Mouse (Mus musculus): ENCODE data around the gene Chpf2. TPM values are rescaled to one million over a fixed set of nuclear protein-coding genes. Genes with fewer than 3 reads are reported as not detected.

Chpf2 gene
- polyA plus RNA-seq, 1 experiment from 2014 or later, result 19.3 TPM

DNA sequence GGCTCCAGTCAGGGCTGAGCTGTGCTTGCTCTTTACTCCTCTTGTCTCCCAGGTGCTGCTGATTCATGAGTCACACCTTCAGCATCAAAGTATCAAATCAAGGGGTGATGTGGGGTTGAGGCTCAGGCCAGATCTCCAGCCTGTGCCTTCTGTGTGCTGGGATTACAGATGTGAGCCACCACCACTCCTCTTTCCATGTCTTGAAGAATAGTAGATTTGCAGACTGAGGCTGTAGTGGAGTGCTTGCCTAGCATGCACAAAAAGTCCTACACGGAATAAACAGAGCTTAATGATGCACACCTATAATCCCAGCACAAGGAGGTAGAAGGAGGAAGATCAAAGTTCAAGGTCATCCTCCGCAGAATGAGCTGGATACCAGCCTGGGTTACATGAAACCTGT is 29.8 kb upstream of the Chpf2 start, which contains the start of gene 4931409K22Rik:
Gene 4931409K22Rik, minus strand, starts transcription at position 101 of the 400 bp plus-strand sequence.
- 90% methylated on average over 2 of the region's 2 CpGs for WGBS
- H3K4me2 ChIP-seq, result no peak within 1 kb of the TSS

GRCm38 (mm10) chr5:24575948-24576347 is 10.6 kb upstream of the Chpf2 start:
- no peak overlapping the region for H3K27ac ChIP-seq (replicated peaks)
- H3K9ac ChIP-seq (replicated peaks), result peak overlapping the region; percentile 65
- H3K4me3 ChIP-seq (replicated peaks), result peak overlapping the region; percentile 77
- ATAC-seq (ENCODE audit: low FRiP score), result no peak
- peaks cover 42% of the 10 kb centered on the region for H3K36me3 ChIP-seq
- WGBS, result 92% methylated on average over 1 of the region's 1 CpGs
- H3K4me1 ChIP-seq, result peaks cover 24% of the 10 kb centered on the region
- no peaks in the 10 kb centered on the region for H3K27me3 ChIP-seq (replicated peaks)
- H3K4me2 ChIP-seq, result peak overlapping the region; percentile 90
- H3K9me3 ChIP-seq (replicated peaks), result no peaks in the 10 kb centered on the region

More for the DNA sequence above, 29.8 kb upstream of the Chpf2 start, which contains the start of gene 4931409K22Rik:
- H3K9me3 ChIP-seq (replicated peaks), result no peaks in the 10 kb centered on the region
- H3K4me1 ChIP-seq, result peaks cover 6% of the 10 kb centered on the region
- ATAC-seq (ENCODE audit: low FRiP score), result no peak
- H3K36me3 ChIP-seq, result no peaks in the 10 kb centered on the region
- H3K27me3 ChIP-seq (replicated peaks), result no peaks in the 10 kb centered on the region
- H3K27ac ChIP-seq (replicated peaks), result no peak within 1 kb of the TSS
- H3K4me3 ChIP-seq (replicated peaks), result no peak within 1 kb of the TSS
- no peak within 1 kb of the TSS for H3K9ac ChIP-seq (replicated peaks)

GRCm38 (mm10) chr5:24576801-24577182 is 9.7 kb upstream of the Chpf2 start:
- H3K27me3 ChIP-seq (replicated peaks), result no peaks in the 10 kb centered on the region
- peak overlapping the region; percentile 77 for H3K4me3 ChIP-seq (replicated peaks)
- H3K36me3 ChIP-seq, result peaks cover 33% of the 10 kb centered on the region
- no peaks in the 10 kb centered on the region for H3K9me3 ChIP-seq (replicated peaks)
- ATAC-seq (ENCODE audit: low FRiP score), result peak; percentile 32
- H3K9ac ChIP-seq (replicated peaks), result peak overlapping the region; percentile 65
- H3K4me1 ChIP-seq, result peaks cover 24% of the 10 kb centered on the region
- H3K27ac ChIP-seq (replicated peaks), result peak overlapping the region; percentile 83
- under 1% methylated on average over 32 of the region's 32 CpGs for WGBS
- H3K4me2 ChIP-seq, result peak overlapping the region; percentile 90

DNA sequence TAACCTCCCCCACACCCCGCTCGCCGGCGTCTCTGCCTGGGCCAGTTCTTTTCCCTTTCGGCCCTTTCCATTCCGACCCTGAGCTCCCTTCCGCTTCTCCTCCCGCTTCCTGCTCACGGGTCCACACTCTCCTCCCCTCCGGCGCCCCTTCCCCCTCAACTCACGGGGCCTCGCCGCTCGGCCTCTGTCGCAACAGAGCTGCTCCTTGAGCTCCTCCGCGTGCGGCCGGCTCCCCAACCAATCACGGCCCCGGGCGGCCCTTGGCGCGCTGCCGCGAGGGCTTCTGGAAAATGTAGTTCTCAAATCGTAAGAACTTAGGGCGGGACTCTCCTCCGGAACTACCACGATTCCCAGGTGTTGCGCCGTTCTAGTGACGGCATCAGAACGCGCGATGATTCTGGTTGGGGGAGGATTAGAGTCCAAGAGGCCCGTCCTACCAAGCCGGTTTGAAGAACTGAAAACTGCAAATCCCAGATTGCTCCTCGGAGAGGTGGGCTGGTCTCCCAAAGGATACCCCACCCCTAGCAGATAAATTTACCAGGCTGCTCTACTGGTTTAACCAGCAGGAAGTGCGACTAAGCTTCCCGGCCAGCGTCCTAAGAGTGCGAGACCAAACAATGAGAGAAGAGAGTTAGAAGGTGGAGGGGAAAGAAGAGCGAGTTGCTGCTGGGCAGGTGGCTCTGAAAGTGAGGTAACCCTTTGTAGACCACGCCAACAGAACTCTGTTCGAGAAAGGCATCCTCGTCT is 9.2 kb upstream of the Chpf2 start, which contains the start of gene Abcf2:
Gene Abcf2, minus strand, starts transcription at position 285 of the 747 bp plus-strand sequence.
- H3K4me1 ChIP-seq, result peaks cover 24% of the 10 kb centered on the region
- peak within 1 kb of the TSS; percentile 83 for H3K27ac ChIP-seq (replicated peaks)
- peak within 1 kb of the TSS; percentile 77 for H3K4me3 ChIP-seq (replicated peaks)
- under 1% methylated on average over 48 of the region's 48 CpGs for WGBS
- no peaks in the 10 kb centered on the region for H3K27me3 ChIP-seq (replicated peaks)
- ATAC-seq (ENCODE audit: low FRiP score), result peak; percentile 95
- peaks cover 28% of the 10 kb centered on the region for H3K36me3 ChIP-seq
- no peaks in the 10 kb centered on the region for H3K9me3 ChIP-seq (replicated peaks)
- H3K9ac ChIP-seq (replicated peaks), result peak within 1 kb of the TSS; percentile 65
- H3K4me2 ChIP-seq, result peak within 1 kb of the TSS; percentile 90

DNA sequence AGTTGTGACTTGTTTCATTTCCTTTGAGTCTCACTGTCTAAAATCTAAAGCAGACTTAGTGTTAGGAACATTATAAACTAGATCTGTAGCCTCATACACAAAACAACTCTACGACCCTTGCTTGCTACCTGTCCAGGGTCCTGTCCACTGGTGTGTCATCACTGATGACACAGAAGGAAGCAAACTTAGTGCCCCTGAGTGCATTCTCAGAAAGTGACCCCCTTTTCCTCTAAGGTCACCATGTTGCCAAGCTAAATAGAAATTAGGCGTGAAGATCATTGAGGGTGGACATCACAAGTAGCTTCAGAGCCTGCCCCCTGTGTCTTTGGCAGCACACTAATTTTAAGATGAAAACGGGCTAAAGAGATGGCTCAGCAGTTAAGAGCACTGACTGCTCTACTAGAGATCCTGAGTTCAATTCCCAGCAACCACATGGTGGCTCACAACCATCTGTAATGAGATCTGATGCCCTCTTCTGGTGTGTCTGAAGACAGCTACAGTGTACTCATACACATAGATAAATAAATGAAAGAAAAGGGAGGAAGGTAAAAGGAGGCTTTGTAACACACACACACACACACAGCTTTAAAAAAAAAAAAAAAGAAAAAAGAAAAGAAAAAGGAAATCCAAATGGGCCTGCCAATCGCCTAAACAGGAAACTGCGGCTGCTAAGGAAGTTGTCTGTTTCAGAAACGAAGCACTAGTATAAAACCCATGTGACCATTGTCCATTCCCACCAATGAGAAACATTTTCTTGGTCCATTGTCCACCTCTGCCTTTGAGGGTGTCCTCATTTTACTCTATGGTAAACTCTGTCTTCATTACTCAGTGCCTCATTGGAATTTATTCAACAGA is 8.2 kb upstream of the Chpf2 start:
- no peak; the same call in 1 of the 2 replicates for ATAC-seq (ENCODE audit: low FRiP score)
- Histone ChIP-seq H3K4me3 (replicated peaks) (peak overlapping the region; percentile 77), H3K36me3 (peaks cover 18% of the 10 kb centered on the region), H3K9me3 (replicated peaks) (no peaks in the 10 kb centered on the region), H3K27ac (replicated peaks) (peak overlapping the region; percentile 80), H3K27me3 (replicated peaks) (no peaks in the 10 kb centered on the region), H3K4me2 (peak overlapping the region; percentile 90), H3K9ac (replicated peaks) (0 out of 2 replicates have a peak overlapping the region, but pooled peaks have one; percentile 48), H3K4me1 (peaks cover 24% of the 10 kb centered on the region)
- 71% methylated on average over 6 of the region's 6 CpGs for WGBS

- ATAC-seq (ENCODE audit: low FRiP score), result peak; percentile 43; the same call in 1 of the 2 replicates
- H3K4me1 ChIP-seq, result peaks cover 36% of the 10 kb centered on the region
- no peaks in the 10 kb centered on the region for H3K27me3 ChIP-seq (replicated peaks)
- H3K36me3 ChIP-seq, result peaks cover 3% of the 10 kb centered on the region
- H3K4me3 ChIP-seq (replicated peaks), result peak overlapping the region; percentile 78
- WGBS, result 10% methylated on average over 8 of the region's 8 CpGs
- H3K27ac ChIP-seq (replicated peaks), result peak overlapping the region; percentile 85
- H3K9me3 ChIP-seq (replicated peaks), result no peaks in the 10 kb centered on the region
- H3K4me2 ChIP-seq, result peak overlapping the region; percentile 75
- H3K9ac ChIP-seq (replicated peaks), result peak overlapping the region; percentile 87
These were observed 435 bp upstream of the Chpf2 start for GRCm38 (mm10) chr5:24586106-24586505.

DNA sequence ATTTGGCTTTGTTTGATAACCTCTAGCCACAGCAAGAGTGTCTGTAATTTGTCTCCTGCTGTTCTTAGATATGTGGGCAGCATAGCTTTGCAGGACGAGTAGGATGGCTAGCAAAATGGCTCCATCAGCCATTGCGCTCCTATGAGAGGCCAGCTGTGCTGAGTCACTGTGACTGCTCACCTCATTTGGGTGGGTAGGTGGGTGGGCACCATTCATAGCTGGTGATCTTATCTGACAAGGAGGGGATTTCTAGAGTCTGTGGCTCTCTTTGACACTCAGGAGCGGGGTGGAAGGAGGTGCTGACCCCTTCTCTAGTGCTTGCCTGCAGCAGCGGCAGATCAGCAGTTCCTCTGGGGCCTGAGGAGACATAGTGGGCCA is 648 bp downstream of the Chpf2 start:
- Histone ChIP-seq H3K9me3 (replicated peaks) (no peaks in the 10 kb centered on the region), H3K4me1 (peaks cover 47% of the 10 kb centered on the region), H3K4me2 (peak overlapping the region; percentile 75), H3K9ac (replicated peaks) (peak overlapping the region; percentile 87), H3K27me3 (replicated peaks) (no peaks in the 10 kb centered on the region), H3K36me3 (peaks cover 13% of the 10 kb centered on the region), H3K27ac (replicated peaks) (peak overlapping the region; percentile 85), H3K4me3 (replicated peaks) (peak overlapping the region; percentile 78)
- WGBS, result 25% methylated on average over 4 of the region's 4 CpGs
- peak; percentile 36 for ATAC-seq (ENCODE audit: low FRiP score)

- no peak for ATAC-seq (ENCODE audit: low FRiP score)
- no peaks in the 10 kb centered on the region for H3K27me3 ChIP-seq (replicated peaks)
- 87% methylated on average over 20 of the region's 20 CpGs for whole genome bisulfite sequencing
- peaks cover 47% of the 10 kb centered on the region for H3K4me1 ChIP-seq
- no peak overlapping the region for H3K4me2 ChIP-seq
- H3K9ac ChIP-seq (replicated peaks), result no peak overlapping the region
- no peak overlapping the region for H3K27ac ChIP-seq (replicated peaks)
- H3K36me3 ChIP-seq, result peaks cover 38% of the 10 kb centered on the region
- H3K9me3 ChIP-seq (replicated peaks), result no peaks in the 10 kb centered on the region
- no peak overlapping the region for H3K4me3 ChIP-seq (replicated peaks)
These were observed 3.3 kb downstream of the Chpf2 start for GRCm38 (mm10) chr5:24589511-24590500.

GRCm38 (mm10) chr5:24591268-24591721 is 4.8 kb downstream of the Chpf2 start:
- no peak for ATAC-seq (ENCODE audit: low FRiP score)
- Histone ChIP-seq H3K9ac (replicated peaks) (no peak overlapping the region), H3K4me2 (peak overlapping the region; percentile 13; the same call in 1 of the 2 replicates), H3K4me1 (peaks cover 50% of the 10 kb centered on the region), H3K4me3 (replicated peaks) (no peak overlapping the region), H3K9me3 (replicated peaks) (no peaks in the 10 kb centered on the region), H3K36me3 (peaks cover 49% of the 10 kb centered on the region), H3K27ac (replicated peaks) (no peak overlapping the region), H3K27me3 (replicated peaks) (no peaks in the 10 kb centered on the region)
- WGBS, result 21% methylated on average over 23 of the region's 23 CpGs

- ATAC-seq (ENCODE audit: low FRiP score), result no peak
These were observed 5.4 kb downstream of the Chpf2 start for GRCm38 (mm10) chr5:24591796-24592470.

More at GRCm38 (mm10) chr5:24591796-24592470, 5.4 kb downstream of the Chpf2 start:
- Histone ChIP-seq H3K4me1 (peaks cover 56% of the 10 kb centered on the region), H3K36me3 (peaks cover 49% of the 10 kb centered on the region), H3K27me3 (replicated peaks) (no peaks in the 10 kb centered on the region), H3K4me3 (replicated peaks) (no peak overlapping the region), H3K9ac (replicated peaks) (no peak overlapping the region), H3K4me2 (0 out of 2 replicates have a peak overlapping the region, but pooled peaks have one; percentile 2), H3K9me3 (replicated peaks) (no peaks in the 10 kb centered on the region), H3K27ac (replicated peaks) (no peak overlapping the region)
- WGBS, result 60% methylated on average over 24 of the region's 24 CpGs
